In the genomic region with DNA sequence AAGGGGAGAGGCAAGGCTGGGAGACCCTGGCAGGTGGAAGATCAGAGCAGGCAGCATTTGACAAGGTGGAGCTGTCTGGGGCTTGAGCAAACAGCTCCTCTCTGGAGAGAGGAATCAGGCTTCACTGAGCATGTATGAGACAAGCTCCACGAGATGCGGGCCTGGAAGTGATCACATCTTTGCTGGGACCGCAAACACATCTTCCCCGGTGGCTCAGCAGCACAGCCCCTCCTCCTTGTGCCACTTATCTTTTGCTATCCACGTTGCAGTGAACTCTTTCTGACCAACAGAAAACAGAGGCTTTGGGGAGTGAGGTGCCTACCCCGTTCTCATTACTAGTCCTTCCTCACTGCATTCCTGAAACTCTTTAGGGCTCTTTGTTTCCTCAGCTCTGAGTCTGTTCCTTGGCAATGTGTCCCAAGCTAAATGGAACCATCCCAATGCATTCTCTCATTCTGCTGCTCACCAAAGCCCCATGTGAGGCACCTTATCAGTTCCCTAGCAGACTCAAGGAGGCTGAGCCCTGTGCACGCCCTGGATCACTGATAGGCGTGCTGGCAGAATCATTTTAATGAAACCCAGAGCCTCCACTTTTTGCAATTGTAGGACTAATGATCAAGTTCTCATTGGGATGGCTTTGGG, we compare ENCODE assay signal across 12 mouse cellular contexts.
DNase-seq lines count a peak whose midpoint lies in the region; ATAC-seq and TF ChIP-seq lines count a peak whose summit lies in the region.
"Had no signal": no experiment of that assay in that cellular context is flagged by ENCODE, and none has a peak within 500 bp of the region (broad histone marks: within the 10 kb centered on the region; RNA-seq: fewer than 3 reads in every experiment).

No protein-coding gene starts in this region.

- 0 out of 2 replicates have a peak, but pooled peaks cover 4% of the 10 kb centered on the region for H3K36me3 ChIP-seq in midbrain, embryonic 10.5 days
- H3K36me3 ChIP-seq in midbrain, postnatal 0 days (ENCODE audit: insufficient read depth, low read length): no peaks in the 10 kb centered on the region
- H3K36me3 ChIP-seq in liver, embryonic 12.5 days: no peaks in the 10 kb centered on the region

- H3K4me2 ChIP-seq in midbrain, postnatal 0 days (ENCODE audit: low read depth, low read length, poor library complexity, severe bottlenecking): no peak overlapping the region
- peak overlapping the region; percentile 70 for H3K4me2 ChIP-seq in liver, embryonic 12.5 days

- DNase-seq in midbrain, embryonic 10.5 days (ENCODE audit: low spot score): no peak
- no peak for DNase-seq in midbrain, postnatal 0 days (ENCODE audit: low spot score)
- DNase-seq in spleen, postnatal 4 days (ENCODE audit: low spot score in 2 of 2): peak; percentile 70 to 72
- no peak for DNase-seq in left cerebral cortex, postnatal 4 days
- DNase-seq in adrenal gland, adult 2 months: no peak
- DNase-seq: cerebellum, adult 2 months; layer of hippocampus, postnatal 36 days; lung, adult 18-20 months had no signal

- 53% methylated on average over 8 of the region's 8 CpGs for WGBS in midbrain, embryonic 10.5 days
- 35% methylated on average over 8 of the region's 8 CpGs for WGBS in midbrain, postnatal 0 days
- 9% methylated on average over 8 of the region's 8 CpGs for WGBS in liver, embryonic 12.5 days (ENCODE audit: insufficient replicate concordance)

- ATAC-seq in midbrain, postnatal 0 days (ENCODE audit: low FRiP score): no peak
- ATAC-seq in common myeloid progenitor, adult 5-6 weeks (replicated peaks; ENCODE audit: low read depth, poor library complexity, severe bottlenecking): peak; percentile 90
- peak; percentile 99 for ATAC-seq in liver, embryonic 12.5 days

- peaks cover 80% of the 10 kb centered on the region for H3K4me1 ChIP-seq in midbrain, embryonic 10.5 days
- H3K4me1 ChIP-seq in midbrain, postnatal 0 days (ENCODE audit: insufficient read depth, low read length): peaks cover 13% of the 10 kb centered on the region; the same call in 1 of the 2 replicates
- H3K4me1 ChIP-seq in liver, embryonic 12.5 days: peaks cover 39% of the 10 kb centered on the region

- peaks cover 23% of the 10 kb centered on the region for H3K27me3 ChIP-seq in midbrain, embryonic 10.5 days (ENCODE audit: low read depth, poor library complexity, severe bottlenecking)
- no peaks in the 10 kb centered on the region for H3K27me3 ChIP-seq in midbrain, postnatal 0 days (ENCODE audit: insufficient read depth, low read length)
- peaks cover 45% of the 10 kb centered on the region for H3K27me3 ChIP-seq in liver, embryonic 12.5 days (replicated peaks)

- no peaks in the 10 kb centered on the region for H3K9me3 ChIP-seq in midbrain, embryonic 10.5 days (replicated peaks)
- H3K9me3 ChIP-seq in midbrain, postnatal 0 days (ENCODE audit: low read length): no peaks in the 10 kb centered on the region
- no peaks in the 10 kb centered on the region for H3K9me3 ChIP-seq in liver, embryonic 12.5 days (replicated peaks)

- intact Hi-C loops in left cerebral cortex, postnatal 4 days (cut with DNase I): no loop called here

- H3K4me3 ChIP-seq in midbrain, embryonic 10.5 days: no peak overlapping the region
- no peak overlapping the region for H3K4me3 ChIP-seq in midbrain, postnatal 0 days (ENCODE audit: low read depth, low read length)
- peak overlapping the region; percentile 27 for H3K4me3 ChIP-seq in liver, embryonic 12.5 days
- H3K4me3 ChIP-seq: myocyte had no signal

- TF ChIP-seq CTCF in midbrain, postnatal 0 days (IDR thresholded peaks at IDR 0.05): no peak

- H3K9ac ChIP-seq in midbrain, postnatal 0 days (replicated peaks; ENCODE audit: low read length, poor library complexity, severe bottlenecking): no peak overlapping the region
- H3K9ac ChIP-seq in liver, embryonic 12.5 days: peak overlapping the region; percentile 45

- H3K27ac ChIP-seq in midbrain, embryonic 10.5 days (replicated peaks): peak overlapping the region; percentile 76
- H3K27ac ChIP-seq in midbrain, postnatal 0 days (ENCODE audit: low read depth, low read length): no peak overlapping the region
- H3K27ac ChIP-seq in liver, embryonic 12.5 days: peak overlapping the region; percentile 95
- H3K27ac ChIP-seq: kidney, postnatal 0 days had no signal

Comparison
In these comparisons a context has a peak if more than half of its experiments do, and no peak if none do; other contexts are left out.
1. DNase-seq: peak in spleen, postnatal 4 days (2 of 2); none in midbrain, embryonic 10.5 days (single experiment), midbrain, postnatal 0 days (single experiment), left cerebral cortex, postnatal 4 days (single experiment) and adrenal gland, adult 2 months (single experiment).